Mouse (Mus musculus) left cerebral cortex, postnatal 14 days (tissue): ENCODE data around the gene Gm6020. TPM values are rescaled to one million over a fixed set of nuclear protein-coding genes. Genes with fewer than 3 reads are reported as not detected.

Experiments
- total RNA-seq, 2 experiments: library from RNA; stranded (reverse); gene quantifications; 2 replicates each; pipeline ENCODE4 v1.2.3; 2021

Gene Gm6020
- total RNA-seq, 2 experiments from 2014 or later: not detected

Other genes starting within 250 kb of the Gm6020 start
- gene Zfp950, start 43.0 kb upstream of the Gm6020 start, total RNA-seq: 10 to 100 TPM; 26.4 to 36.5 TPM
- gene Gm7102, start 7.6 kb upstream of the Gm6020 start, total RNA-seq: not detected
- 10 to 100 TPM; 32.1 to 34.5 TPM for gene Csf2ra, start 44.5 kb downstream of the Gm6020 start, total RNA-seq
- gene Gm21060, start 113.2 kb downstream of the Gm6020 start, total RNA-seq: not detected